Mouse (Mus musculus) small intestine, adult 2 months (tissue): ENCODE results near the gene Frs3. TPM values are rescaled to one million over a fixed set of nuclear protein-coding genes. Genes with fewer than 3 reads are reported as not detected.
A peak's percentile ranks its signal among the peaks of the same experiment; 100 is the strongest.

Source experiments
- H3K27ac ChIP-seq: fragments of 200-500 bp; 2 replicates; pipeline ENCODE4 v1.5.1; 2012; ENCODE audit warnings: low read depth, low read length, control low read depth, inconsistent platforms; ENCODE audit not compliant: insufficient read depth
- H3K27me3 ChIP-seq: fragments of 200-500 bp; 2 replicates; pipeline ENCODE4 v1.6.1; 2012; ENCODE audit warnings: mild to moderate bottlenecking, moderate library complexity, low read length, inconsistent platforms; ENCODE audit not compliant: control insufficient read depth, insufficient read depth
- H3K36me3 ChIP-seq: fragments of 200-500 bp; 2 replicates; pipeline ENCODE4 v1.6.1; 2012; ENCODE audit warnings: mild to moderate bottlenecking, low read length, control low read depth, inconsistent platforms; ENCODE audit not compliant: control insufficient read depth, insufficient read depth
- H3K4me1 ChIP-seq: fragments of 200-500 bp; 2 replicates; pipeline ENCODE4 v1.6.1; 2012; ENCODE audit warnings: low read length, inconsistent platforms, mixed read lengths; ENCODE audit not compliant: control insufficient read depth, insufficient read depth, insufficient read length
- H3K4me3 ChIP-seq: fragments of 200-500 bp; 2 replicates; pipeline ENCODE4 v1.5.1; 2012; ENCODE audit warnings: low read depth, mild to moderate bottlenecking, control low read depth, inconsistent platforms, low read length, moderate library complexity
- CTCF ChIP-seq: fragments of 200-500 bp; IDR thresholded peaks from 2 replicates; pipeline ENCODE4 v1.5.1; 2012; ENCODE audit warnings: low read depth, mild to moderate bottlenecking, control low read depth, inconsistent platforms, low read length, moderate library complexity, mixed read lengths; ENCODE audit not compliant: insufficient replicate concordance, insufficient read length; ENCODE audit errors: extremely low read depth
- POLR2A ChIP-seq: fragments of 200-500 bp; IDR thresholded peaks from 2 replicates; pipeline ENCODE4 v1.6.1; 2012; ENCODE audit warnings: low read depth, mild to moderate bottlenecking, control low read depth, inconsistent platforms, low read length, moderate library complexity
- WGBS: fragments of 180-500 bp; shearing (Covaris S2); methylation state at CpG from one replicate; pipeline ENCODE4 v1.1.7; 2018; 5-methylcytosine and 5-hydroxymethylcytosine counted together
- polyA plus RNA-seq: library from polyadenylated mRNA; depleted of rRNA; stranded (reverse); fragments of >200 nt; gene quantifications from 2 replicates; pipeline ENCODE4 v1.2.3, GENCODE M21; 2012

Gene Frs3
- polyA plus RNA-seq, 1 experiment, result 13.1 TPM

DNA sequence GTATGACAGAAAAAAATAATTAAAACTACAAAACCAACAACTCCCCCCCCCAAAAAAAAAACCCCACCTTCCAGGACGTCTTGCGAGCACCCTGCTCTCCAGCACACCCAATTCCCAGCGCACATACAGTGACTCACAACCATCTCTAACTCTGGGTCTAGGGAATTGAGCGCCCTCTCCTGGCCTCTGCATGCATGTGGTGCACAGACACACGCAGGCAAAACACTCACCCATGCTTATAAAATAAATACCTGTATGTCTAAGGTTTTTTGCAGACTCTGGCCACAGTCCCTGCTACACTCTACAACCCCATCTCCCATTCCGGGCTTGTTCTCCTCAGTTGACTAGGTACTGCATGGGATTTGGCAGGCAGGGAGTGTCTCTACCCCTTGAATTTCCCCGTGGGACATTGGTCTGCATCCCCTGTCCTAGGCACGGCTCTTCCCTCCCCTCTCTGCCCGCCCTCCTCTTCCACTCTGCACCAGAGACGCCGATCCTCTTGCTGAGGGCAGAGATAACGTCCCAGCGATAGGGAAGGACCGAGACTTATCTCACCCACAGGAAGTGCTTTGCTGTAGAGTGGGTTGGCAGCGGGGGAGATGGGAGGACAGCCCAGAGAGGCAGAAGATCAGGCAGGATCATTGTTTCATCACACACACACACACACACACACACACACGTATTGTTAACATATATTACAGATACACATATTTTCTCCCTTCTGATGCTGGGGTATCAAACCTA, 54.3 kb downstream of the Frs3 start:
- peaks cover 16% of the 10 kb centered on the region for H3K4me1 ChIP-seq
- no peak overlapping the region for H3K4me3 ChIP-seq
- 51% methylated on average over 16 of the region's 16 CpGs for WGBS
- TF ChIP-seq CTCF (peak; percentile 34; the same call in 1 of the 2 replicates), POLR2A (no peak)
- no peaks in the 10 kb centered on the region for H3K27me3 ChIP-seq
- peaks cover 3% of the 10 kb centered on the region; the same call in 1 of the 2 replicates for H3K36me3 ChIP-seq
- no peak overlapping the region for H3K27ac ChIP-seq

DNA sequence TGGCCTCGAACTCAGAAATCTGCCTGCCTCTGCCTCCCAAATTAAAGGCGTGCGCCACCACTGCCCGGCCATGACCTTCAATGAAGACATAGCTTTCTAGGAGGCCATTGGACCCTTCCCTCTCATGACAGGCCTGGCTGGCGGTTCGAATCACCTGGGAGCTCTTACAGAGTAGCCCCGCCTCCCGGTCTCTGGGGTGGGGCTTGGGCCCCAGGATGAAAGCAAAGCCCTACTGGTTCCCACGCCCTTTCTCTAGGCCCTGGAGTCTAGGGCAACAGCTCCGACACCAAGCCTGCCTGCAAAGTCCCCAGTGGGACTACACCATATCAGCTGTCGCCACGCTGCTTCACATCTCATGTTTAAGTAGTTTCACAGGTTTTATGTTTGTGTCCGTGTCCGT, 55.3 kb downstream of the Frs3 start:
- peaks cover 3% of the 10 kb centered on the region; the same call in 1 of the 2 replicates for H3K36me3 ChIP-seq
- no peak overlapping the region for H3K4me3 ChIP-seq
- 95% methylated on average over 14 of the region's 14 CpGs for WGBS
- no peak overlapping the region for H3K27ac ChIP-seq
- TF ChIP-seq POLR2A, result no peak
- no peak for TF ChIP-seq CTCF
- H3K27me3 ChIP-seq, result no peaks in the 10 kb centered on the region
- peaks cover 15% of the 10 kb centered on the region for H3K4me1 ChIP-seq

DNA sequence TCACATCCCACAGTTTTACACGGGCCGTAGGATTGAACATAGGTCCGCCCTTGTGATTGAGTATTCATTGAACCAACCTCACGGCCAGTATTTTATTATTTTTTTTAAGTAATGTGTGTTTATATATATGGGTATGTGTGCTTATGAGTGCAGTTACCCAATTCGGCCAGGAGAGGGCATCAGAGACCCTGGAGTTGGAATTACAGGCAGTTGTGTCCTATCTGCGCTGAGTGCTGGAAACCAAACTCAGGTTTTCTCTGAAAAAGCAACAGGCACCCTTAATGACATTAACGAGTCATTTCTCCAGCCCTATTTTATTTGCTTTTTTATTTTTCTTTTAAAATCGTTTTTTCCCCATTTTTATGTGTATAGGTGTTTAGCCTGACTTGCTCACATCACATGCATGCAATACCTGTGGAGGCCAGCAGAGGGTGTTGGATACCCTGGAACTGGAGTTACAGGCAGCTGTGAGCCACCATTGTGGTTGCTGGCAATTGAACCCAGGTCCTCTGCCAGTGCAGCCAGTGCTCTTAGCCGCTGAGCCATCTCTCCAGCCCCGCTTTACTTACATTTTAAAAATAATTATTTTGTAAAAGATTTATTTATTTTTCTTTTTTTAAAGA, 56.0 kb downstream of the Frs3 start:
- Histone ChIP-seq H3K4me3 (no peak overlapping the region), H3K27ac (no peak overlapping the region), H3K4me1 (peaks cover 10% of the 10 kb centered on the region), H3K36me3 (peaks cover 3% of the 10 kb centered on the region; the same call in 1 of the 2 replicates), H3K27me3 (no peaks in the 10 kb centered on the region)
- TF ChIP-seq POLR2A (no peak), CTCF (peak; percentile 39; the same call in 1 of the 2 replicates)
- 90% methylated on average over 10 of the region's 10 CpGs for WGBS

DNA sequence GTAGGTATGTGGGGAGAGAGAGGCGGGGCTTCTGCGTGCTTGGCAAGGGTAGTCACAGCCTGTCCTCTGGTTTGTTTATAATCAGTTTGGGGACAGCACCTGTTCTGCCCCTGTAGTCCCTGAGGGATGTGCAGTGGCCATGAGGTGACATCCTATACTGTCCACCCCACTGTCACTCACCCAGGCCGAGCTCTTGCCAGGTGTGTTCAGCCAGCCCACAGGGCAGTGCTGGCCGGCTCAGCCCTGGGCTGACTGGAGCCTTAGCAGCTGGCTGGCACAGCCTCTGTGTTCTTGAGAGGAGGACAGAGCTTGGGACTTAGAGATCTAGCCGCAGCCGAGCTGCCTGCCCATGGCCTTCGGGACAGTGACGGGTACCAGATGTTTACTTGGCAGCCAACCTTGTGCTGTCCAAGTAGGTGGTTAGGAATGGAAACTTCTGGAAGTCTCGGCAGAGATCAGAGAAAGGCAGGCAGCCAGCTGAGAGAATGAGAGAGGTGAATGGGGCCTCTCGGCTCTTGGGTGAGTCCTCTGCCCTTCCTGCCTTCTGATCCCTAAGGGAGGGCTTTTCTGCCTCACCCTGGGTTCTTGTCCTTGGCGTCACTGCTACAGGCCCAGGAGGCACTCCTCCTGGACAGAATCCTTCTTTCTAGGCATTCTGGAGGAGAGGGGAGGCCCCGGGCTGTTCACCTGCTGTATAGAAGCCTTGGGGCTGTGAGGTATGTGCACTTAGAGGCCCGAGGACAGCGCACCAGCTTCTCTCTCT, 60.1 kb downstream of the Frs3 start:
- TF ChIP-seq POLR2A, result no peak; the same call in 1 of the 2 replicates
- no peak for TF ChIP-seq CTCF
- Histone ChIP-seq H3K27ac (peak overlapping the region; percentile 24), H3K4me1 (peaks cover 17% of the 10 kb centered on the region), H3K36me3 (peaks cover 3% of the 10 kb centered on the region; the same call in 1 of the 2 replicates), H3K27me3 (no peaks in the 10 kb centered on the region), H3K4me3 (no peak overlapping the region)
- WGBS, result 35% methylated on average over 14 of the region's 14 CpGs

DNA sequence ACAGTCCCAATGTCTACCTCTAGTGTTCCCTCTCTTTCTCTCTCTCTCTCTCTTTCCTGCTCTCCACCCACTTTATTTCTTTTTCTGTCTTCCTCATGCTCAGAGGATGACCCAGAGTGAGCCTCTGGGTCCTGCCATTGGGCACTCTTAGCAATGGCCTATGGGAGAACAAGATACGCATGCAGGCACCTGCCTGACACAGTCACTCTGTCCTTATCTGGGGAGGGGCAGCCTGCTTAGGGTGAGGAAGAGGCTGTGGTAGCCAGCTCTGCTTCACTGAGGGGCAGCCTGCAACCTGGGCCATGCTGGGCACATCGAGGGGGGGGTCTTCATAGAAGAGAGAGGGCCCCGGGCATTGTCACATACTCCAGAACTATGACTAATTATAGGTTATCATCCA, 60.8 kb downstream of the Frs3 start:
- Histone ChIP-seq H3K36me3 (peaks cover 3% of the 10 kb centered on the region; the same call in 1 of the 2 replicates), H3K4me3 (no peak overlapping the region), H3K27me3 (no peaks in the 10 kb centered on the region), H3K4me1 (peaks cover 17% of the 10 kb centered on the region), H3K27ac (peak overlapping the region; percentile 24)
- WGBS, result 71% methylated on average over 3 of the region's 3 CpGs
- TF ChIP-seq CTCF (no peak), POLR2A (no peak)

DNA sequence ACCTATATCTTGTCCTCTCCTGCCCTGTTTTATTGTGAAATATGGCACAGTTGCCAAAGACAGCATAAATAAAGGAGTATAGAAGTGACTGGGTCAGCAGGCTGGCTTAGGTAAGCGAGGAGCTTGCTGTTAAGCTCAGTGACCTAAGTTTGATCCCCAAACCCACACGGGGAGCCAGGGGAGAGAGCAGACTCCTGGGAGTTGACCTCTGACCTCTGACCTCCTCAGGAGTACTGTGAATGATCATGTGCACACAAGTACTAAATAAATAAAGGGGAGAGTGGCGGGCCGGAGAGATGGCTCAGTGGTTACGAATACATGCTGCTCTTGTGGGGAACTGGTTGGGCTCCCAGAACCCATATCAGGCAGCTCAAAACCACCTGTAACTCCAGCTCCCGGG, 61.3 kb downstream of the Frs3 start:
- 73% methylated on average over 6 of the region's 6 CpGs for WGBS
- TF ChIP-seq POLR2A, result no peak
- no peak for TF ChIP-seq CTCF
- H3K36me3 ChIP-seq, result peaks cover 3% of the 10 kb centered on the region; the same call in 1 of the 2 replicates
- H3K4me3 ChIP-seq, result no peak overlapping the region
- H3K27ac ChIP-seq, result no peak overlapping the region
- no peaks in the 10 kb centered on the region for H3K27me3 ChIP-seq
- H3K4me1 ChIP-seq, result peaks cover 17% of the 10 kb centered on the region

DNA sequence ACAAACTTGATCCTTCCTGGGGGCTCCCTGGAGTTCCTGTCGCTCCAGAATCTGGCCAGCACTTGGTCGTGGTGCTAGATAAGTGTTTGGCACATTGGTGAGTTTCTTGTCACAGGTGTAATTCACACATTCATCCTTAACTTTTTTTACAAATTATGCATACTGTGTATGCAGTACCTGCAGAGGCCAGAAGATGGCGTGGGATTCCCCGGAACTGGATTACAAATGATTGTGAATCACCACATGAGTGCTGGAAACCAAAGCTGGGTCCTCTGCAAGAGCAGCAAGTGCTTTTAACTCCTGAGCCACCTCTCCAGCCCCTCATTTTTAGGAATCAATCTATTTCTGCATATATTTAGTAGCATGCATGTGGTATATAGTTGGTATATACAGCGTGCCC, 63.0 kb downstream of the Frs3 start:
- Histone ChIP-seq H3K4me3 (no peak overlapping the region), H3K27ac (no peak overlapping the region), H3K4me1 (peaks cover 19% of the 10 kb centered on the region), H3K36me3 (peaks cover 3% of the 10 kb centered on the region; the same call in 1 of the 2 replicates), H3K27me3 (no peaks in the 10 kb centered on the region)
- WGBS, result 88% methylated on average over 5 of the region's 5 CpGs
- peak; percentile 24; the same call in 1 of the 2 replicates for TF ChIP-seq CTCF
- TF ChIP-seq POLR2A, result no peak
